Mouse (Mus musculus) forebrain, embryonic 16.5 days (tissue): ENCODE data around the gene Snd1. TPM values are rescaled to one million over a fixed set of nuclear protein-coding genes. Genes with fewer than 3 reads are reported as not detected.

ENCODE experiments used
- ATAC-seq: fragments of 200-750 bp; cut with Nextera tagmentation; 2 replicates; pipeline ENCODE4 v1.8.0; 2017; ENCODE audit warnings: mild to moderate bottlenecking, moderate library complexity
- H3K27ac ChIP-seq: fragments of 300-500 bp; sonication (generic); 2 replicates; pipeline ENCODE4 v1.5.1; 2014; ENCODE audit warnings: low read length, control low read depth
- H3K27me3 ChIP-seq: fragments of 300-500 bp; sonication (generic); replicated peaks from 2 replicates; pipeline ENCODE4 v1.6.1; 2014; ENCODE audit warnings: low read length; ENCODE audit not compliant: control insufficient read depth, insufficient read depth
- H3K36me3 ChIP-seq: fragments of 300-500 bp; sonication (generic); 2 replicates; pipeline ENCODE4 v1.6.1; 2014; ENCODE audit not compliant: control insufficient read depth, insufficient read depth
- H3K4me1 ChIP-seq: fragments of 300-500 bp; sonication (generic); replicated peaks from 2 replicates; pipeline ENCODE4 v1.6.1; 2014; ENCODE audit warnings: low read length; ENCODE audit not compliant: control insufficient read depth, insufficient read depth
- H3K4me2 ChIP-seq: fragments of 300-500 bp; sonication (generic); 2 replicates; pipeline ENCODE4 v1.6.1; 2014; ENCODE audit warnings: mild to moderate bottlenecking, low read length, control low read depth
- H3K4me3 ChIP-seq: fragments of 300-500 bp; sonication (generic); replicated peaks from 2 replicates; pipeline ENCODE4 v1.5.1; 2014; ENCODE audit warnings: mild to moderate bottlenecking, low read length, control low read depth
- H3K9ac ChIP-seq: fragments of 300-500 bp; sonication (generic); replicated peaks from 2 replicates; pipeline ENCODE4 v1.6.1; 2014; ENCODE audit warnings: low read depth, low read length, control low read depth
- H3K9me3 ChIP-seq: fragments of 300-500 bp; sonication (generic); 2 replicates; pipeline ENCODE4 v1.6.1; 2016; ENCODE audit warnings: low read length; ENCODE audit not compliant: control insufficient read depth
- WGBS: fragments of 180-500 bp; shearing (Covaris S2); extraction: QIAGEN DNeasy Blood & Tissue Kit; methylation state at CpG from one replicate; pipeline ENCODE4 v1.1.7; 2014; 5-methylcytosine and 5-hydroxymethylcytosine counted together
- polyA plus RNA-seq: library from polyadenylated mRNA; unstranded; fragments of >200 nt; fragmentation: Nextera tagmentation; extraction: Ambion mirVana; gene quantifications from 2 replicates; pipeline ENCODE4 v1.2.1, GENCODE M21; 2015

Snd1 gene
- polyA plus RNA-seq, 1 experiment from 2014 or later, result 81.0 TPM

- Histone ChIP-seq H3K27ac (no peak overlapping the region), H3K9me3 (no peaks in the 10 kb centered on the region), H3K4me2 (peak overlapping the region; percentile 95), H3K36me3 (no peaks in the 10 kb centered on the region; the same call in 1 of the 2 replicates), H3K9ac (peak overlapping the region; percentile 89), H3K27me3 (no peaks in the 10 kb centered on the region), H3K4me1 (peaks cover 33% of the 10 kb centered on the region), H3K4me3 (peak overlapping the region; percentile 66)
- no peak for ATAC-seq
- WGBS, result 31% methylated on average over 2 of the region's 2 CpGs
These were observed 359.1 kb downstream of the Snd1 start for GRCm38 (mm10) chr6:28834046-28834445.

- Histone ChIP-seq H3K4me3 (no peak overlapping the region), H3K36me3 (no peaks in the 10 kb centered on the region), H3K9ac (no peak overlapping the region), H3K4me2 (no peak overlapping the region), H3K4me1 (peaks cover 11% of the 10 kb centered on the region), H3K9me3 (no peaks in the 10 kb centered on the region), H3K27me3 (no peaks in the 10 kb centered on the region), H3K27ac (no peak overlapping the region)
- ATAC-seq, result no peak
These were observed 361.7 kb downstream of the Snd1 start for GRCm38 (mm10) chr6:28836600-28836999.

- H3K9ac ChIP-seq, result no peak overlapping the region
- no peak overlapping the region for H3K27ac ChIP-seq
- H3K27me3 ChIP-seq, result no peaks in the 10 kb centered on the region
- no peaks in the 10 kb centered on the region for H3K9me3 ChIP-seq
- H3K36me3 ChIP-seq, result no peaks in the 10 kb centered on the region
- no peak overlapping the region for H3K4me2 ChIP-seq
- H3K4me1 ChIP-seq, result peaks cover 22% of the 10 kb centered on the region
- no peak overlapping the region for H3K4me3 ChIP-seq
- WGBS, result 53% methylated on average over 3 of the region's 3 CpGs
- no peak for ATAC-seq
These were observed 366.6 kb downstream of the Snd1 start for GRCm38 (mm10) chr6:28841569-28841968.

GRCm38 (mm10) chr6:28842375-28843276 is 367.7 kb downstream of the Snd1 start:
- H3K4me2 ChIP-seq, result no peak overlapping the region
- no peaks in the 10 kb centered on the region for H3K9me3 ChIP-seq
- peak; percentile 95 for ATAC-seq
- no peaks in the 10 kb centered on the region for H3K36me3 ChIP-seq
- 8% methylated on average over 4 of the region's 4 CpGs for WGBS
- H3K4me3 ChIP-seq, result no peak overlapping the region
- no peak overlapping the region for H3K9ac ChIP-seq
- peaks cover 22% of the 10 kb centered on the region for H3K4me1 ChIP-seq
- H3K27me3 ChIP-seq, result no peaks in the 10 kb centered on the region
- peak overlapping the region; percentile 67 for H3K27ac ChIP-seq

- 34% methylated on average over 4 of the region's 4 CpGs for WGBS
- ATAC-seq, result no peak
These were observed 370.7 kb downstream of the Snd1 start for GRCm38 (mm10) chr6:28845610-28846009.

GRCm38 (mm10) chr6:28847616-28848015 is 372.7 kb downstream of the Snd1 start:
- WGBS, result 58% methylated on average over 6 of the region's 6 CpGs
- no peak overlapping the region for H3K27ac ChIP-seq
- no peak overlapping the region; the same call in 1 of the 2 replicates for H3K9ac ChIP-seq
- H3K4me2 ChIP-seq, result no peak overlapping the region
- no peaks in the 10 kb centered on the region for H3K36me3 ChIP-seq
- 0 out of 2 replicates have a peak, but pooled peaks cover 3% of the 10 kb centered on the region for H3K27me3 ChIP-seq
- no peak overlapping the region for H3K4me3 ChIP-seq
- no peaks in the 10 kb centered on the region for H3K9me3 ChIP-seq
- peaks cover 30% of the 10 kb centered on the region for H3K4me1 ChIP-seq
- ATAC-seq, result no peak

More at GRCm38 (mm10) chr6:28845610-28846009, 370.7 kb downstream of the Snd1 start:
- Histone ChIP-seq H3K36me3 (no peaks in the 10 kb centered on the region), H3K27me3 (no peaks in the 10 kb centered on the region), H3K27ac (no peak overlapping the region), H3K4me3 (no peak overlapping the region), H3K9ac (no peak overlapping the region), H3K4me2 (no peak overlapping the region), H3K9me3 (no peaks in the 10 kb centered on the region), H3K4me1 (peaks cover 36% of the 10 kb centered on the region)

- 0 out of 2 replicates have a peak, but pooled peaks cover 3% of the 10 kb centered on the region for H3K27me3 ChIP-seq
- ATAC-seq, result no peak
These were observed 373.4 kb downstream of the Snd1 start for GRCm38 (mm10) chr6:28848285-28848794.

GRCm38 (mm10) chr6:28848891-28849290 is 374.0 kb downstream of the Snd1 start:
- no peak overlapping the region for H3K27ac ChIP-seq
- H3K36me3 ChIP-seq, result no peaks in the 10 kb centered on the region
- peaks cover 37% of the 10 kb centered on the region for H3K4me1 ChIP-seq
- no peak overlapping the region for H3K9ac ChIP-seq
- H3K9me3 ChIP-seq, result no peaks in the 10 kb centered on the region
- no peak overlapping the region for H3K4me3 ChIP-seq
- 59% methylated on average over 9 of the region's 9 CpGs for WGBS
- no peak for ATAC-seq
- 0 out of 2 replicates have a peak, but pooled peaks cover 3% of the 10 kb centered on the region for H3K27me3 ChIP-seq
- H3K4me2 ChIP-seq, result no peak overlapping the region

More at GRCm38 (mm10) chr6:28848285-28848794, 373.4 kb downstream of the Snd1 start:
- Histone ChIP-seq H3K4me3 (no peak overlapping the region), H3K36me3 (no peaks in the 10 kb centered on the region), H3K4me1 (peaks cover 31% of the 10 kb centered on the region), H3K9ac (no peak overlapping the region), H3K27ac (no peak overlapping the region), H3K4me2 (no peak overlapping the region), H3K9me3 (no peaks in the 10 kb centered on the region)
- 54% methylated on average over 6 of the region's 6 CpGs for WGBS

- Histone ChIP-seq H3K9me3 (no peaks in the 10 kb centered on the region), H3K4me2 (no peak overlapping the region), H3K4me1 (peaks cover 40% of the 10 kb centered on the region), H3K27me3 (0 out of 2 replicates have a peak, but pooled peaks cover 3% of the 10 kb centered on the region), H3K27ac (no peak overlapping the region), H3K36me3 (no peaks in the 10 kb centered on the region), H3K9ac (no peak overlapping the region), H3K4me3 (no peak overlapping the region)
- ATAC-seq, result 0 out of 2 replicates have a peak, but pooled peaks have one; percentile 7
- 20% methylated on average over 3 of the region's 3 CpGs for WGBS
These were observed 374.4 kb downstream of the Snd1 start for GRCm38 (mm10) chr6:28849317-28849716.
